Mouse (Mus musculus) hindbrain, embryonic 13.5 days (tissue): ENCODE measurements around the gene Hcn2. TPM values are rescaled to one million over a fixed set of nuclear protein-coding genes. Genes with fewer than 3 reads are reported as not detected.

Experiments used
- ATAC-seq: fragments of 200-750 bp; cut with Nextera tagmentation; 2 replicates; pipeline ENCODE4 v1.8.0; 2017; ENCODE audit warnings: moderate TSS enrichment; ENCODE audit not compliant: low FRiP score
- H3K27ac ChIP-seq: fragments of 300-500 bp; sonication (generic); 2 replicates; pipeline ENCODE4 v1.5.1; 2015; ENCODE audit warnings: inconsistent platforms, mild to moderate bottlenecking, moderate library complexity
- H3K27me3 ChIP-seq: fragments of 300-500 bp; sonication (generic); 2 replicates; pipeline ENCODE4 v1.6.1; 2015; ENCODE audit warnings: mild to moderate bottlenecking, inconsistent platforms
- H3K36me3 ChIP-seq: fragments of 300-500 bp; sonication (generic); 2 replicates; pipeline ENCODE4 v1.6.1; 2015; ENCODE audit warnings: mild to moderate bottlenecking, inconsistent platforms
- H3K4me1 ChIP-seq: fragments of 300-500 bp; sonication (generic); replicated peaks from 2 replicates; pipeline ENCODE4 v1.6.1; 2015; ENCODE audit warnings: inconsistent platforms
- H3K4me2 ChIP-seq: fragments of 300-500 bp; sonication (generic); 2 replicates; pipeline ENCODE4 v1.6.1; 2015; ENCODE audit warnings: inconsistent platforms, mild to moderate bottlenecking, moderate library complexity
- H3K4me3 ChIP-seq: fragments of 300-500 bp; sonication (generic); 2 replicates; pipeline ENCODE4 v1.5.1; 2015; ENCODE audit warnings: mild to moderate bottlenecking, inconsistent platforms
- H3K9ac ChIP-seq: fragments of 300-500 bp; sonication (generic); 2 replicates; pipeline ENCODE4 v1.6.1; 2015; ENCODE audit warnings: mild to moderate bottlenecking, inconsistent platforms
- H3K9me3 ChIP-seq: fragments of 300-500 bp; sonication (generic); 2 replicates; pipeline ENCODE4 v1.6.1; 2016; ENCODE audit warnings: inconsistent platforms
- WGBS: fragments of 180-500 bp; shearing (Covaris S2); methylation state at CpG from one replicate; pipeline ENCODE4 v1.1.7; 2015; 5-methylcytosine and 5-hydroxymethylcytosine counted together
- polyA plus RNA-seq: library from polyadenylated mRNA; unstranded; fragments of >200 nt; fragmentation: Nextera tagmentation; extraction: Ambion mirVana; gene quantifications from 2 replicates; pipeline ENCODE4 v1.2.1, GENCODE M21; 2015

The Hcn2 gene
- polyA plus RNA-seq, 1 experiment from 2014 or later: 0.64 TPM

GRCm38 (mm10) chr10:79704970-79705360, 11.5 kb upstream of the Hcn2 start:
- Histone ChIP-seq H3K9ac (peak overlapping the region; percentile 87), H3K36me3 (peaks cover 20% of the 10 kb centered on the region), H3K27me3 (no peaks in the 10 kb centered on the region), H3K4me1 (peaks cover 41% of the 10 kb centered on the region), H3K4me2 (peak overlapping the region; percentile 94), H3K27ac (peak overlapping the region; percentile 83), H3K9me3 (no peaks in the 10 kb centered on the region), H3K4me3 (peak overlapping the region; percentile 66)
- ATAC-seq: no peak; the same call in 1 of the 2 replicates
- 5% methylated on average over 10 of the region's 10 CpGs for WGBS

GRCm38 (mm10) chr10:79705951-79706350, 10.5 kb upstream of the Hcn2 start:
- 86% methylated on average over 5 of the region's 5 CpGs for WGBS
- peaks cover 29% of the 10 kb centered on the region for H3K36me3 ChIP-seq
- no peaks in the 10 kb centered on the region for H3K27me3 ChIP-seq
- peak overlapping the region; percentile 66 for H3K4me3 ChIP-seq
- no peak for ATAC-seq
- H3K4me2 ChIP-seq: peak overlapping the region; percentile 94
- H3K27ac ChIP-seq: no peak overlapping the region; the same call in 1 of the 2 replicates
- H3K4me1 ChIP-seq: peaks cover 41% of the 10 kb centered on the region
- peak overlapping the region; percentile 87 for H3K9ac ChIP-seq
- H3K9me3 ChIP-seq: no peaks in the 10 kb centered on the region

- Histone ChIP-seq H3K36me3 (peaks cover 35% of the 10 kb centered on the region), H3K9me3 (no peaks in the 10 kb centered on the region), H3K4me3 (peak overlapping the region; percentile 66), H3K27me3 (no peaks in the 10 kb centered on the region), H3K4me2 (peak overlapping the region; percentile 94), H3K4me1 (peaks cover 41% of the 10 kb centered on the region), H3K9ac (peak overlapping the region; percentile 87), H3K27ac (0 out of 2 replicates have a peak overlapping the region, but pooled peaks have one; percentile 3)
- no peak for ATAC-seq
- 89% methylated on average over 5 of the region's 5 CpGs for WGBS
Measured at GRCm38 (mm10) chr10:79706406-79707094, 9.9 kb upstream of the Hcn2 start.

GRCm38 (mm10) chr10:79707162-79707561, 9.3 kb upstream of the Hcn2 start:
- Histone ChIP-seq H3K4me3 (no peak overlapping the region), H3K4me1 (peaks cover 41% of the 10 kb centered on the region), H3K27me3 (no peaks in the 10 kb centered on the region), H3K27ac (no peak overlapping the region), H3K36me3 (peaks cover 41% of the 10 kb centered on the region), H3K9me3 (no peaks in the 10 kb centered on the region), H3K9ac (peak overlapping the region; percentile 87; the same call in 1 of the 2 replicates), H3K4me2 (peak overlapping the region; percentile 94)
- no peak for ATAC-seq
- WGBS: 78% methylated on average over 1 of the region's 1 CpGs

- H3K4me3 ChIP-seq: no peak overlapping the region
- H3K9me3 ChIP-seq: no peaks in the 10 kb centered on the region
- H3K4me1 ChIP-seq: peaks cover 41% of the 10 kb centered on the region
- H3K9ac ChIP-seq: no peak overlapping the region
- H3K27ac ChIP-seq: no peak overlapping the region
- H3K27me3 ChIP-seq: no peaks in the 10 kb centered on the region
- no peak overlapping the region for H3K4me2 ChIP-seq
- peaks cover 41% of the 10 kb centered on the region for H3K36me3 ChIP-seq
- 78% methylated on average over 4 of the region's 4 CpGs for WGBS
- ATAC-seq: no peak
Measured at GRCm38 (mm10) chr10:79707759-79708158, 8.7 kb upstream of the Hcn2 start.

- ATAC-seq: no peak
- peaks cover 41% of the 10 kb centered on the region for H3K4me1 ChIP-seq
- H3K4me3 ChIP-seq: no peak overlapping the region
- no peak overlapping the region for H3K27ac ChIP-seq
- H3K27me3 ChIP-seq: no peaks in the 10 kb centered on the region
- 91% methylated on average over 21 of the region's 21 CpGs for WGBS
- no peak overlapping the region for H3K4me2 ChIP-seq
- H3K9ac ChIP-seq: no peak overlapping the region
- H3K9me3 ChIP-seq: no peaks in the 10 kb centered on the region
- H3K36me3 ChIP-seq: peaks cover 41% of the 10 kb centered on the region
Measured at GRCm38 (mm10) chr10:79708668-79709067, 7.8 kb upstream of the Hcn2 start.

GRCm38 (mm10) chr10:79709307-79709706, 7.1 kb upstream of the Hcn2 start:
- WGBS: 83% methylated on average over 7 of the region's 7 CpGs
- Histone ChIP-seq H3K9me3 (no peaks in the 10 kb centered on the region), H3K4me1 (peaks cover 41% of the 10 kb centered on the region), H3K27me3 (no peaks in the 10 kb centered on the region), H3K4me2 (no peak overlapping the region), H3K4me3 (no peak overlapping the region), H3K36me3 (peaks cover 41% of the 10 kb centered on the region), H3K27ac (no peak overlapping the region), H3K9ac (0 out of 2 replicates have a peak overlapping the region, but pooled peaks have one; percentile 3)
- ATAC-seq: no peak

- H3K4me2 ChIP-seq: no peak overlapping the region
- no peaks in the 10 kb centered on the region for H3K9me3 ChIP-seq
- 89% methylated on average over 1 of the region's 1 CpGs for WGBS
- H3K4me3 ChIP-seq: no peak overlapping the region
- peaks cover 38% of the 10 kb centered on the region for H3K36me3 ChIP-seq
- H3K27me3 ChIP-seq: peaks cover 26% of the 10 kb centered on the region
- H3K27ac ChIP-seq: no peak overlapping the region
- ATAC-seq: peak; percentile 11; the same call in 1 of the 2 replicates
- peaks cover 31% of the 10 kb centered on the region for H3K4me1 ChIP-seq
- H3K9ac ChIP-seq: no peak overlapping the region
Measured at GRCm38 (mm10) chr10:79712029-79712428, 4.4 kb upstream of the Hcn2 start.

- Histone ChIP-seq H3K27ac (no peak overlapping the region), H3K27me3 (peaks cover 32% of the 10 kb centered on the region), H3K9me3 (no peaks in the 10 kb centered on the region), H3K4me3 (no peak overlapping the region), H3K36me3 (peaks cover 37% of the 10 kb centered on the region), H3K9ac (no peak overlapping the region), H3K4me2 (no peak overlapping the region), H3K4me1 (peaks cover 31% of the 10 kb centered on the region)
- WGBS: 16% methylated on average over 4 of the region's 6 CpGs
- no peak for ATAC-seq
Measured at GRCm38 (mm10) chr10:79712499-79713126, 3.8 kb upstream of the Hcn2 start.

- Histone ChIP-seq H3K4me1 (peaks cover 31% of the 10 kb centered on the region), H3K9me3 (no peaks in the 10 kb centered on the region), H3K27me3 (peaks cover 37% of the 10 kb centered on the region), H3K36me3 (peaks cover 37% of the 10 kb centered on the region), H3K9ac (no peak overlapping the region), H3K27ac (no peak overlapping the region), H3K4me3 (no peak overlapping the region), H3K4me2 (no peak overlapping the region)
- 33% methylated on average over 1 of the region's 1 CpGs for WGBS
- no peak for ATAC-seq
Measured at GRCm38 (mm10) chr10:79713163-79713562, 3.3 kb upstream of the Hcn2 start.

- Histone ChIP-seq H3K4me1 (peaks cover 25% of the 10 kb centered on the region), H3K27ac (no peak overlapping the region), H3K4me2 (no peak overlapping the region), H3K4me3 (no peak overlapping the region), H3K36me3 (peaks cover 22% of the 10 kb centered on the region), H3K9me3 (no peaks in the 10 kb centered on the region), H3K9ac (no peak overlapping the region), H3K27me3 (peaks cover 56% of the 10 kb centered on the region)
- no peak for ATAC-seq
- 70% methylated on average over 4 of the region's 4 CpGs for WGBS
Measured at GRCm38 (mm10) chr10:79714996-79715395, 1.4 kb upstream of the Hcn2 start.

- peak overlapping the region; percentile 67 for H3K4me3 ChIP-seq
- H3K4me1 ChIP-seq: peaks cover 25% of the 10 kb centered on the region
- peaks cover 2% of the 10 kb centered on the region for H3K36me3 ChIP-seq
- H3K27ac ChIP-seq: no peak overlapping the region
- peak overlapping the region; percentile 82 for H3K9ac ChIP-seq
- WGBS: under 1% methylated on average over 43 of the region's 44 CpGs
- H3K4me2 ChIP-seq: peak overlapping the region; percentile 94
- peaks cover 61% of the 10 kb centered on the region for H3K27me3 ChIP-seq
- ATAC-seq: peak; percentile 11
- no peaks in the 10 kb centered on the region for H3K9me3 ChIP-seq
Measured at GRCm38 (mm10) chr10:79716988-79717355, 538 bp downstream of the Hcn2 start.
